Mouse (Mus musculus) embryonic facial prominence, embryonic 12.5 days (tissue): Measurements from ENCODE around the gene Ifnz. TPM values are rescaled to one million over a fixed set of nuclear protein-coding genes. Genes with fewer than 3 reads are reported as not detected.
"Not testable (repeated sequence)": the region's sequence is repeated elsewhere in the genome, so short reads cannot be mapped to it uniquely, and the experiment has no call there.

Experiments used
- ATAC-seq: fragments of 200-750 bp; cut with Nextera tagmentation; 2 replicates; pipeline ENCODE4 v1.8.0; 2017; ENCODE audit not compliant: insufficient number of reproducible peaks, insufficient read depth, low FRiP score, low TSS enrichment
- H3K27ac ChIP-seq: fragments of 300-500 bp; sonication (generic); 2 replicates; pipeline ENCODE4 v1.5.1; 2016; ENCODE audit warnings: mild to moderate bottlenecking
- H3K27me3 ChIP-seq: fragments of 300-500 bp; sonication (generic); 2 replicates; pipeline ENCODE4 v1.6.1; 2016; ENCODE audit warnings: mild to moderate bottlenecking, moderate library complexity
- H3K36me3 ChIP-seq: fragments of 300-500 bp; sonication (generic); 2 replicates; pipeline ENCODE4 v1.6.1; 2016; ENCODE audit warnings: mild to moderate bottlenecking
- H3K4me1 ChIP-seq: fragments of 300-500 bp; sonication (generic); 2 replicates; pipeline ENCODE4 v1.6.1; 2016
- H3K4me2 ChIP-seq: fragments of 300-500 bp; sonication (generic); replicated peaks from 2 replicates; pipeline ENCODE4 v1.6.1; 2016; ENCODE audit warnings: mild to moderate bottlenecking, moderate library complexity
- H3K4me3 ChIP-seq: fragments of 300-500 bp; sonication (generic); 2 replicates; pipeline ENCODE4 v1.5.1; 2016; ENCODE audit warnings: mild to moderate bottlenecking
- H3K9ac ChIP-seq: fragments of 300-500 bp; sonication (generic); 2 replicates; pipeline ENCODE4 v1.6.1; 2016; ENCODE audit warnings: mild to moderate bottlenecking, moderate library complexity
- H3K9me3 ChIP-seq: fragments of 300-500 bp; sonication (generic); 2 replicates; pipeline ENCODE4 v1.6.1; 2016; ENCODE audit warnings: mild to moderate bottlenecking, moderate library complexity
- WGBS: fragments of 180-500 bp; shearing (Covaris S2); methylation state at CpG from one replicate; pipeline ENCODE4 v1.1.7; 2016; 5-methylcytosine and 5-hydroxymethylcytosine counted together
- polyA plus RNA-seq: library from polyadenylated mRNA; unstranded; fragments of >200 nt; fragmentation: Nextera tagmentation; extraction: Ambion mirVana; gene quantifications from 2 replicates; pipeline ENCODE4 v1.2.1, GENCODE M21; 2016

The Ifnz gene
- polyA plus RNA-seq, 1 experiment from 2014 or later, result 0.20 TPM

DNA sequence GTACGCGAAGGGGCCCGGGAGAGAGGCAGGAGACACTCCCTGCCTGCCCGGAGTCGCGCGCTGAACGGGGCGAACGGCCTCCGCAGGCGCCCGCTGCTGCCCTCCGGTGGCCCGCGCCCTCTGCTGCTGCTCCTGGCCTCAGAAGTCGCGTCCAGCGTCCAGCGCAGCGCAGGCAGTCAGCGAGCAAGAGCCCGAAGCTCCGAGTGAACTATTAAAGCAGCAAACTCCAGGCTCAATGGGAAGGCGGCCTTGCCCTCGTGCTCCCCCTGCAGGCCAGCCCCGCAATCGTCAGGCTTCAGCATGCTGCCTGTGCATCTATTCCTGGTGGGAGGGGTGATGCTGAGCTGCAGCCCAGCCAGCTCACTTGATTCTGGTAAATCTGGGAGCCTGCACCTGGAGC, 9.3 kb downstream of the Ifnz start, which contains the start of gene Gm13278:
Gm13278 (plus strand) TSS at position 301 of the 400 bp plus-strand sequence.
- H3K27me3 ChIP-seq, H3K4me2 ChIP-seq, H3K4me3 ChIP-seq, H3K36me3 ChIP-seq, H3K9ac ChIP-seq, H3K9me3 ChIP-seq, ATAC-seq, H3K4me1 ChIP-seq, H3K27ac ChIP-seq: not testable (repeated sequence)
- WGBS, result no CpG with 5 or more reads among the region's 28 CpGs

DNA sequence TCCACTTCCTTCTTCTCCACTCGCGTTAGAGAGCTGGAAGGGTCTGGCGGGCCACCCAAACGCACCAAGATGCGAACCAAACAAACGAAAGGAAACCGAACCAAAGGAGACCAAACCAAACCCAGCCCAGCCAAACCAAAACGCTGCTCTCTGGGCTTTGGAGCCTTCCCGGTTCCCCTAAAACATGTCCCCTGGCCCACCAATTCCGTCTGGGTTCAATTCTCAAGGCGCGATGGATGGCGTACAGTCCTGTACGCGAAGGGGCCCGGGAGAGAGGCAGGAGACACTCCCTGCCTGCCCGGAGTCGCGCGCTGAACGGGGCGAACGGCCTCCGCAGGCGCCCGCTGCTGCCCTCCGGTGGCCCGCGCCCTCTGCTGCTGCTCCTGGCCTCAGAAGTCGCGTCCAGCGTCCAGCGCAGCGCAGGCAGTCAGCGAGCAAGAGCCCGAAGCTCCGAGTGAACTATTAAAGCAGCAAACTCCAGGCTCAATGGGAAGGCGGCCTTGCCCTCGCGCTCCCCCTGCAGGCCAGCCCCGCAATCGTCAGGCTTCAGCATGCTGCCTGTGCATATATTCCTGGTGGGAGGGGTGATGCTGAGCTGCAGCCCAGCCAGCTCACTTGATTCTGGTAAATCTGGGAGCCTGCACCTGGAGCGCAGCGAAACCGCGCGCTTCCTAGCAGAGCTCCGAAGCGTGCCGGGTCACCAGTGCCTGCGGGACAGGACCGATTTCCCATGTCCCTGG, 12.2 kb downstream of the Ifnz start, which contains the start of gene Gm13275:
Gm13275 (plus strand) TSS at position 552 of the 740 bp plus-strand sequence.
- not testable (repeated sequence) for H3K4me2 ChIP-seq, H3K9ac ChIP-seq, ATAC-seq, H3K27ac ChIP-seq, H3K4me3 ChIP-seq, H3K4me1 ChIP-seq, H3K36me3 ChIP-seq, H3K27me3 ChIP-seq, H3K9me3 ChIP-seq
- 1% methylated on average over 14 of the region's 52 CpGs for WGBS

DNA sequence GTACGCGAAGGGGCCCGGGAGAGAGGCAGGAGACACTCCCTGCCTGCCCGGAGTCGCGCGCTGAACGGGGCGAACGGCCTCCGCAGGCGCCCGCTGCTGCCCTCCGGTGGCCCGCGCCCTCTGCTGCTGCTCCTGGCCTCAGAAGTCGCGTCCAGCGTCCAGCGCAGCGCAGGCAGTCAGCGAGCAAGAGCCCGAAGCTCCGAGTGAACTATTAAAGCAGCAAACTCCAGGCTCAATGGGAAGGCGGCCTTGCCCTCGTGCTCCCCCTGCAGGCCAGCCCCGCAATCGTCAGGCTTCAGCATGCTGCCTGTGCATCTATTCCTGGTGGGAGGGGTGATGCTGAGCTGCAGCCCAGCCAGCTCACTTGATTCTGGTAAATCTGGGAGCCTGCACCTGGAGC, 15.2 kb downstream of the Ifnz start, which contains the start of gene Gm13279:
Gm13279 (plus strand) TSS at position 301 of the 400 bp plus-strand sequence.
- not testable (repeated sequence) for ATAC-seq, H3K9ac ChIP-seq, H3K4me3 ChIP-seq, H3K27me3 ChIP-seq, H3K9me3 ChIP-seq, H3K4me2 ChIP-seq, H3K36me3 ChIP-seq, H3K4me1 ChIP-seq, H3K27ac ChIP-seq
- WGBS, result no CpG with 5 or more reads among the region's 28 CpGs

DNA sequence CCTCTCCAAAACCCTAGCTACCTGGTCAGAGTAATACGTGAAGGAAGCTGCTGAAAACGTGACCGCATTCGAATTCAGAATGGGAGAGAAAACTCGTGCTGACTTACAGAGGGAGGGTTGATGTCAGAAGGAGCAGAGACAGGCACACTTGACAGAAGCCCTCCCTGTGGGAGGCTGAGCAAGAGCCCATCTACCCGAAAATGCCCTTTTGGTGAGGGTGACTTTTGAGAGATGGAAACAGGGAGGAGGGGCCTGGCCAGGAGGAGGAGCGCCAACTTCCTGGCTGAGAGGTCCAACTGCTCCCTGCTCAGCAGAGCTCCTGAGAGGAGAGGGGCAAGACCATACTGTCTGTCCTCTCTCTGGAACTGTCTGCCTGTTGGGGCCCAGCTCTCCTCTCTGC, 17.4 kb downstream of the Ifnz start, which contains the start of gene Gm13285:
Gm13285 (plus strand) TSS at position 301 of the 400 bp plus-strand sequence.
- H3K9me3 ChIP-seq, H3K27ac ChIP-seq, H3K4me3 ChIP-seq, ATAC-seq, H3K9ac ChIP-seq, H3K4me1 ChIP-seq, H3K27me3 ChIP-seq, H3K36me3 ChIP-seq, H3K4me2 ChIP-seq: not testable (repeated sequence)
- WGBS, result 10% methylated on average over 6 of the region's 7 CpGs

DNA sequence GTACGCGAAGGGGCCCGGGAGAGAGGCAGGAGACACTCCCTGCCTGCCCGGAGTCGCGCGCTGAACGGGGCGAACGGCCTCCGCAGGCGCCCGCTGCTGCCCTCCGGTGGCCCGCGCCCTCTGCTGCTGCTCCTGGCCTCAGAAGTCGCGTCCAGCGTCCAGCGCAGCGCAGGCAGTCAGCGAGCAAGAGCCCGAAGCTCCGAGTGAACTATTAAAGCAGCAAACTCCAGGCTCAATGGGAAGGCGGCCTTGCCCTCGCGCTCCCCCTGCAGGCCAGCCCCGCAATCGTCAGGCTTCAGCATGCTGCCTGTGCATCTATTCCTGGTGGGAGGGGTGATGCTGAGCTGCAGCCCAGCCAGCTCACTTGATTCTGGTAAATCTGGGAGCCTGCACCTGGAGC, 21.0 kb downstream of the Ifnz start, which contains the start of gene Gm13287:
Gm13287 (plus strand) TSS at position 301 of the 400 bp plus-strand sequence.
- H3K27ac ChIP-seq, H3K9ac ChIP-seq, H3K9me3 ChIP-seq, ATAC-seq, H3K4me1 ChIP-seq, H3K36me3 ChIP-seq, H3K27me3 ChIP-seq, H3K4me3 ChIP-seq, H3K4me2 ChIP-seq: not testable (repeated sequence)
- WGBS, result no CpG with 5 or more reads among the region's 29 CpGs

DNA sequence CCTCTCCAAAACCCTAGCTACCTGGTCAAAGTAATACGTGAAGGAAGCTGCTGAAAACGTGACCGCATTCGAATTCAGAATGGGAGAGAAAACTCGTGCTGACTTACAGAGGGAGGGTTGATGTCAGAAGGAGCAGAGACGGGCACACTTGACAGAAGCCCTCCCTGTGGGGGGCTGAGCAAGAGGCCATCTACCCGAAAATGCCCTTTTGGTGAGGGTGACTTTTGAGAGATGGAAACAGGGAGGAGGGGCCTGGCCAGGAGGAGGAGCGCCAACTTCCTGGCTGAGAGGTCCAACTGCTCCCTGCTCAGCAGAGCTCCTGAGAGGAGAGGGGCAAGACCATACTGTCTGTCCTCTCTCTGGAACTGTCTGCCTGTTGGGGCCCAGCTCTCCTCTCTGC, 23.3 kb downstream of the Ifnz start, which contains the start of gene Gm13288:
Gm13288 (plus strand) TSS at position 301 of the 400 bp plus-strand sequence.
- Histone ChIP-seq H3K4me3 (0 out of 2 replicates have a peak within 1 kb of the TSS, but pooled peaks have one; percentile 22), H3K4me2 (peak within 1 kb of the TSS; percentile 32; the same call in 1 of the 2 replicates)
- not testable (repeated sequence) for H3K27me3 ChIP-seq, H3K9me3 ChIP-seq, H3K27ac ChIP-seq, H3K36me3 ChIP-seq, H3K9ac ChIP-seq, ATAC-seq, H3K4me1 ChIP-seq
- no CpG with 5 or more reads among the region's 8 CpGs for WGBS

DNA sequence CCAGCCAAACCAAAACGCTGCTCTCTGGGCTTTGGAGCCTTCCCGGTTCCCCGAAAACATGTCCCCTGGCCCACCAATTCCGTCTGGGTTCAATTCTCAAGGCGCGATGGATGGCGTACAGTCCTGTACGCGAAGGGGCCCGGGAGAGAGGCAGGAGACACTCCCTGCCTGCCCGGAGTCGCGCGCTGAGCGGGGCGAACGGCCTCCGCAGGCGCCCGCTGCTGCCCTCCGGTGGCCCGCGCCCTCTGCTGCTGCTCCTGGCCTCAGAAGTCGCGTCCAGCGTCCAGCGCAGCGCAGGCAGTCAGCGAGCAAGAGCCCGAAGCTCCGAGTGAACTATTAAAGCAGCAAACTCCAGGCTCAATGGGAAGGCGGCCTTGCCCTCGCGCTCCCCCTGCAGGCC, 23.8 kb downstream of the Ifnz start:
- H3K4me3 ChIP-seq, result 0 out of 2 replicates have a peak overlapping the region, but pooled peaks have one; percentile 22
- H3K4me2 ChIP-seq, result peak overlapping the region; percentile 32; the same call in 1 of the 2 replicates
- H3K9ac ChIP-seq, H3K27me3 ChIP-seq, H3K9me3 ChIP-seq, H3K4me1 ChIP-seq, ATAC-seq, H3K27ac ChIP-seq, H3K36me3 ChIP-seq: not testable (repeated sequence)
- WGBS, result 0% methylated on average over 14 of the region's 34 CpGs

DNA sequence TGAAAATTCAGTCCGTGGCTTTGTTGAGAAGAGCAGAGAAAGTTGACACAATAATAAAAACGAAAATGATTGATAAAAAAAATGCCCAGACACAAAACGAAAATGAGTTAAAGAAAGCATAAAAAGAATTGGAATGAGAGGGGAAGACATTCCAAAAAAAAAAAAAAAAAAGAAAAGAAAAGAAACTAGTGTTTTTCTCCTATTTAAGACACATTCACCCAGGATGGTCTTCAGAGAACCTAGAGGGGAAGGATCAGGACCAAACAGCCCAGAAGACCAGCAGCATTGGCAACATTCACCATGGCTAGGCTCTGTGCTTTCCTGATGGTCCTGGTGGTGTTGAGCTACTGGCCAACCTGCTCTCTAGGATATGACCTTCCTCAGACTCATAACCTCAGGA, 34.0 kb downstream of the Ifnz start, which contains the start of gene Ifna7:
Ifna7 (plus strand) TSS at position 301 of the 400 bp plus-strand sequence.
- 61% methylated on average over 3 of the region's 3 CpGs for whole genome bisulfite sequencing
- ATAC-seq, result no peak

DNA sequence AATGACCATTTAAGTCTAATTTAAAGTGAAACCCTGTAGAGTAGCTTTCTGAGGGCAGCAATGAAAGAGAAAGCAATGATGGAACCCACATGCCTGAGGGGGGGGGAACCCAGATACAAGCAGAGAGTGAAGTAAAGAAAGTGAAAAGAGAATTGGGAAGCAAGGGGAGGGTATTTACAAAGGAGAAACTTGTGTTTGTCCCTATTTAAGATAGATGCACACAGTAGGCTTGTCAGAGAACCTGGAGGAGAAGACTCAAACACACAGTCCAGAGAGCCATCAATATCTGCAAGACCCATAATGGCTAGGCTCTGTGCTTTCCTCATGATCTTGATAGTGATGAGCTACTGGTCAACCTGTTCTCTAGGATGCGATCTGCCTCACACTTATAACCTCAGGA, 37.7 kb downstream of the Ifnz start, which contains the start of gene Ifna11:
Ifna11 (plus strand) TSS at position 301 of the 400 bp plus-strand sequence.
- 96% methylated on average over 1 of the region's 1 CpGs for WGBS
- H3K9ac ChIP-seq, result no peak within 1 kb of the TSS
- no peaks in the 10 kb centered on the region for H3K9me3 ChIP-seq
- no peak for ATAC-seq
- no peak within 1 kb of the TSS for H3K4me3 ChIP-seq
- H3K36me3 ChIP-seq, result no peaks in the 10 kb centered on the region
- H3K27ac ChIP-seq, result no peak within 1 kb of the TSS
- no peaks in the 10 kb centered on the region for H3K4me1 ChIP-seq
- no peak within 1 kb of the TSS for H3K4me2 ChIP-seq
- H3K27me3 ChIP-seq, result no peaks in the 10 kb centered on the region

More for the DNA sequence above, 34.0 kb downstream of the Ifnz start, which contains the start of gene Ifna7:
- Histone ChIP-seq H3K4me3 (no peak within 1 kb of the TSS), H3K27me3 (no peaks in the 10 kb centered on the region), H3K4me1 (no peaks in the 10 kb centered on the region), H3K27ac (no peak within 1 kb of the TSS), H3K36me3 (no peaks in the 10 kb centered on the region), H3K4me2 (no peak within 1 kb of the TSS), H3K9me3 (no peaks in the 10 kb centered on the region), H3K9ac (no peak within 1 kb of the TSS)

DNA sequence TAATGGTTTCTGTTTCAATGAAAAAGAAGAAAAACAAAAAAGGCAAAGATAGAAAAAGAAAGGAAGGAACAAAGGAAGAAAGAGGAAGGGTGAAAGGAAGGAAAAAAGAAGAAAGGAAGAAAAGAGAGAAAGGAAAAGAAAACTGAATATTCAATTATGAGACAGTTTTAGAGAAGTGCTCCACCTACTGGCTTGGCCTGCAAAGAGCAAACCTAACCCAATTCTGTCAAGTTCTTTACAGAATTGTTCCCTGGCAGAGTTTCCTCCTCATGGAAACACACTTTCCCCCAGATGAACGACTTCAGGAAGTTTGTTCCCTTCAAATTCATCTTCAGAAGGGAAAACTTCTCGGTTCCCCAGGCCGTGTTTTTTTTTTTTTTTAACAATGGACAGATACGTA, 41.1 kb downstream of the Ifnz start:
- ATAC-seq, result no peak
- no peak overlapping the region for H3K9ac ChIP-seq
- H3K9me3 ChIP-seq, result no peaks in the 10 kb centered on the region
- no peak overlapping the region for H3K4me2 ChIP-seq
- no peaks in the 10 kb centered on the region for H3K36me3 ChIP-seq
- no peak overlapping the region for H3K4me3 ChIP-seq
- H3K27me3 ChIP-seq, result no peaks in the 10 kb centered on the region
- no peaks in the 10 kb centered on the region for H3K4me1 ChIP-seq
- no peak overlapping the region for H3K27ac ChIP-seq
- 26% methylated on average over 4 of the region's 4 CpGs for WGBS

DNA sequence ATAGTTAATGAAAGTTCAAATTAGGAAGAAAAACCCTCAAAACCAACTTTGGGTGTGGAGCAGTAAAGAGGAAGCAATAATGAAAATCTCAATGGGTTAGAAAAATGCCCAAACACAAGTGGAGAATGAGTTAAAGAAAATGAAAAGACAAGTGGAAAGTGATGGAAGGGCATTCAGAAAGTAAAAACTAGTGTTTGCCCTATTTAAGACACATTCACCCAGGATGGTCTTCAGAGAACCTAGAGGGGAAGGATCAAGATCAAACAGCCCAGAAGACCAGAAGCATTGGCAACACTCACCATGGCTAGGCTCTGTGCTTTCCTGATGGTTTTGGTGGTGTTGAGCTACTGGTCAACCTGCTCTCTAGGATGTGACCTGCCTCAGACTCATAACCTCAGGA, 45.2 kb downstream of the Ifnz start, which contains the start of gene Ifna6:
Ifna6 (plus strand) TSS at position 301 of the 400 bp plus-strand sequence.
- H3K27me3 ChIP-seq, ATAC-seq, H3K4me3 ChIP-seq, H3K9me3 ChIP-seq, H3K4me1 ChIP-seq, H3K27ac ChIP-seq, H3K36me3 ChIP-seq, H3K9ac ChIP-seq, H3K4me2 ChIP-seq: not testable (repeated sequence)

DNA sequence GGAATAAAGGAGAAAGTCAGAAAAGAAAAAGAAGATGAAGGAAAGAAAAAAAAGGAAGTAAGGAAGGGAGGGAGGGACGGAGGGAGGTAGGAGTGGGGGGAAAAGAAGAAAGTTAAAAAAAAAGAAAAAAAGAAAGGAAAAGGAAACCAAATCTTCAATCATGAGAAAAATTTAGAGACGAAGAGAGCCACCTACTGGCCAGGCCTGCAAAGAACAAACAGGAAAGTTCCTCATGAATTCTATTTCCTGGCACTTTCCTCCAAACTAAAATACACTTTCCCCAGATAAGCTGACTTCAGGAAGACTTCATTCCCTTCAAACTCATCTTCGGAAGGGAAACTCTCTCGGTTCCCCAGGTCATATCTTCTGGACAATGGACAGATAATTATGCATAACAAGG, 48.6 kb downstream of the Ifnz start:
- H3K4me3 ChIP-seq, result no peak overlapping the region
- H3K4me1 ChIP-seq, result no peaks in the 10 kb centered on the region
- H3K27me3 ChIP-seq, result no peaks in the 10 kb centered on the region
- no peak for ATAC-seq
- H3K9me3 ChIP-seq, result no peaks in the 10 kb centered on the region
- H3K4me2 ChIP-seq, result no peak overlapping the region
- no peaks in the 10 kb centered on the region for H3K36me3 ChIP-seq
- no peak overlapping the region for H3K27ac ChIP-seq
- H3K9ac ChIP-seq, result no peak overlapping the region
- WGBS, result 35% methylated on average over 4 of the region's 4 CpGs
